Mouse (Mus musculus): ENCODE results near the gene 2010111I01Rik. TPM values are rescaled to one million over a fixed set of nuclear protein-coding genes. Genes with fewer than 3 reads are reported as not detected.
A peak's percentile ranks its signal among the peaks of the same experiment; 100 is the strongest.

The 2010111I01Rik gene
- polyA plus RNA-seq, 1 experiment: 26.6 TPM

DNA sequence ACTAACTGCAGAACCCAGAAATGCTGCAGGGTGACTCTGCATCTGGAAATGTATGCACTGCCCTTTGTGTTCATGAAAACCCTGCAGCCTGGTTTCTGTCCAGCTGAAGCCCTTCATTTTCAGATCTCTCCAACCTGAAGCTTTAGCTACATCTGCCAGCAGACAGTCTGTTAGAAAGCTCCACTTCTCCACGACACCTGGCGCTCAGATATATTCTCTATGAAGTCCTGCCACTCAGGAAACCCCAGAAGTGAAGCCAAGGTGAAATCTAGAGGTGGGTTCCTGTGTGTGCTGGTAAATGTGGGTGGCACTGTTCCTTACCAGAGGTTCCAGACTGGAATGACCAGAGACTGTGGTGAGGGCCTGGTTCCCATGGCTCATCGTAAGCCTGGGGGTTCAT lies 297.0 kb downstream of the 2010111I01Rik start:
- TF ChIP-seq CTCF (IDR thresholded peaks at IDR 0.05; ENCODE audit: control insufficient read depth, insufficient read depth, insufficient replicate concordance, low read depth, low read length) (no peak), POLR2A (IDR thresholded peaks at IDR 0.05; ENCODE audit: control insufficient read depth, low read depth, low read length) (no peak)
- Histone ChIP-seq H3K36me3 (ENCODE audit: control insufficient read depth, insufficient read depth, low read length) (no peaks in the 10 kb centered on the region), H3K4me3 (ENCODE audit: control insufficient read depth, low read depth, low read length) (no peak overlapping the region), H3K27me3 (ENCODE audit: control insufficient read depth, insufficient read depth, low read length) (no peaks in the 10 kb centered on the region), H3K27ac (ENCODE audit: control insufficient read depth, insufficient read depth, low read depth, low read length) (no peak overlapping the region), H3K4me1 (ENCODE audit: control insufficient read depth, insufficient read depth, low read length) (no peaks in the 10 kb centered on the region; the same call in 1 of the 2 replicates)

DNA sequence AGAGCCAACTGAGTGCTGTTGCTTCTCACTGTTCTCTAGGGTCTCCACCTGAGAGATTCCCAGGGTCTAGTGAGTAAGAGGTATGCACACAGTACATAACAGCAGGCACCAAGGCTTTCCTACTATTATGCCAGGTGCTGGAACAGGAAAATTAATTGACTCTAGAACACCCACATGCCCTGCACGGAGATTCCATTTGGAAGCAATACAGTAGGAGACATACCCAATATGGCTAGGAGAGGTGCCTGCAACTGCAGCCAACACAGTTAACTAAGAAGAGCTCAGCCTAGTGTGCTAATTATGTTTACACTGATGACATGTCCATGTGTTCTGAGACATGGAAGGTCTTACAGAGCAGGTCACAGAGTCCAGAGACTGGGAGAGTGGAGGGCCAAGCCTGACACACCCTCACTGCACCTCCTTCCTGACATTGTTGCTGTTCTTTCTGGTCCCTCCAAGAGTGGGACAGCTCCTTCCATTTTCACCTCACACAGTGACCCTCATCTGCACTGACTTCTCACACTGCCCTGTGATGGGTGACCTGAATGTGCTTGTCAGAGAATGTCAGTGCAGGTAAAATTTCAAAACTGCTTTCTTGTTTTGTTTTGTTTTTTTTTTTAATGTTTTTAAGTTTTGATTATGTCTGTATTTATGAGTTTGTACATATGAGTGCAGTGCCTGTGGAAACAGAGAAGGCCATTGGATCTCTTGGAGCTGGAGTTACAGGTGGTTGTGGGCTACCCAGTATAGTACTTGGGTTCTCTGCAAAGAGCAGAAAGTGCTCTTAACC lies 297.7 kb downstream of the 2010111I01Rik start:
- Histone ChIP-seq H3K4me3 (ENCODE audit: control insufficient read depth, low read depth, low read length) (no peak overlapping the region), H3K27me3 (ENCODE audit: control insufficient read depth, insufficient read depth, low read length) (no peaks in the 10 kb centered on the region), H3K4me1 (ENCODE audit: control insufficient read depth, insufficient read depth, low read length) (no peaks in the 10 kb centered on the region; the same call in 1 of the 2 replicates), H3K36me3 (ENCODE audit: control insufficient read depth, insufficient read depth, low read length) (no peaks in the 10 kb centered on the region), H3K27ac (ENCODE audit: control insufficient read depth, insufficient read depth, low read depth, low read length) (no peak overlapping the region)
- no peak for TF ChIP-seq CTCF (IDR thresholded peaks at IDR 0.05; ENCODE audit: control insufficient read depth, insufficient read depth, insufficient replicate concordance, low read depth, low read length)
- no peak for TF ChIP-seq POLR2A (IDR thresholded peaks at IDR 0.05; ENCODE audit: control insufficient read depth, low read depth, low read length)

DNA sequence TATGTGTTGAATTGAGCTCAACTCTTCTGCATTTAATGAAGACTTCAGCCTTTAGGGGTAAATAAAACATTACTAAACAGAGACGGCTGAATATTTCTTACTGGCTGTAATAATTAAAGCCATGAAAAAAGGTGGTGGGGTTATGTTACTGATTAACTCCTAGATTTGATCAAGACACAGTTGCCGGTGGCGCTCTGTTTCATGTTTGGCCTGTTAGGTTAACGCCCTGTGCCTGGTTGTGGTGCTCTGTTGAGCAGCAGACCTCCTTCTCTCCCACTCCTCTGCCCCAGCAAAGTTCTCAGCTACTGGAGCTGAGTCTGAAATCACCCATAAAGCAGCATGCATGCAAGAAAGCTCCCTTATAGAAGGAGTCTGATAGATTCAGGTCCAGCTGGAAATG lies 303.7 kb downstream of the 2010111I01Rik start:
- Histone ChIP-seq H3K4me1 (ENCODE audit: control insufficient read depth, insufficient read depth, low read length) (peaks cover 12% of the 10 kb centered on the region), H3K4me3 (ENCODE audit: control insufficient read depth, low read depth, low read length) (no peak overlapping the region), H3K36me3 (ENCODE audit: control insufficient read depth, insufficient read depth, low read length) (no peaks in the 10 kb centered on the region), H3K27me3 (ENCODE audit: control insufficient read depth, insufficient read depth, low read length) (no peaks in the 10 kb centered on the region), H3K27ac (ENCODE audit: control insufficient read depth, insufficient read depth, low read depth, low read length) (no peak overlapping the region)
- no peak for TF ChIP-seq CTCF (IDR thresholded peaks at IDR 0.05; ENCODE audit: control insufficient read depth, insufficient read depth, insufficient replicate concordance, low read depth, low read length)
- no peak for TF ChIP-seq POLR2A (IDR thresholded peaks at IDR 0.05; ENCODE audit: control insufficient read depth, low read depth, low read length)

DNA sequence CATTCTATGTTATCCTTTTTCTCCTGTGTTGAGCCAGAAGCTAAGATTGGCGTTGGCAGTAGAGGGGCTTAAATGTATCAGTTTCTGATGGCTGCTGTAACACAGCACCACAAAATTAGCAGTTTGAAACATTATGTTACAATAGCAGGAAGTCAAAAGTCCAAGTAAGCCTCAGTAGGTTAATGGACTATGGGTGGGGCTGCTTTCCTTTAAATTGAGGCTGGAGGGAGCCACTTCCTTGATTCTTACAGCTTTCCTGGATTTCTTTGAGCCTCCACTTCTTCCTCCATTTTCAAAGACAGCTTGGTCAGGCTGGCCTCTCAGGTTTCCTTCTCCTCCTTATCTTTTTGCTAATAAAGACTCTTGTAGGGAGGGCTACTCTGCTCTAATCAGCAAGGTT lies 304.1 kb downstream of the 2010111I01Rik start:
- Histone ChIP-seq H3K4me1 (ENCODE audit: control insufficient read depth, insufficient read depth, low read length) (peaks cover 13% of the 10 kb centered on the region), H3K36me3 (ENCODE audit: control insufficient read depth, insufficient read depth, low read length) (no peaks in the 10 kb centered on the region), H3K4me3 (ENCODE audit: control insufficient read depth, low read depth, low read length) (no peak overlapping the region), H3K27me3 (ENCODE audit: control insufficient read depth, insufficient read depth, low read length) (no peaks in the 10 kb centered on the region), H3K27ac (ENCODE audit: control insufficient read depth, insufficient read depth, low read depth, low read length) (no peak overlapping the region)
- no peak for TF ChIP-seq POLR2A (IDR thresholded peaks at IDR 0.05; ENCODE audit: control insufficient read depth, low read depth, low read length)
- no peak for TF ChIP-seq CTCF (IDR thresholded peaks at IDR 0.05; ENCODE audit: control insufficient read depth, insufficient read depth, insufficient replicate concordance, low read depth, low read length)

DNA sequence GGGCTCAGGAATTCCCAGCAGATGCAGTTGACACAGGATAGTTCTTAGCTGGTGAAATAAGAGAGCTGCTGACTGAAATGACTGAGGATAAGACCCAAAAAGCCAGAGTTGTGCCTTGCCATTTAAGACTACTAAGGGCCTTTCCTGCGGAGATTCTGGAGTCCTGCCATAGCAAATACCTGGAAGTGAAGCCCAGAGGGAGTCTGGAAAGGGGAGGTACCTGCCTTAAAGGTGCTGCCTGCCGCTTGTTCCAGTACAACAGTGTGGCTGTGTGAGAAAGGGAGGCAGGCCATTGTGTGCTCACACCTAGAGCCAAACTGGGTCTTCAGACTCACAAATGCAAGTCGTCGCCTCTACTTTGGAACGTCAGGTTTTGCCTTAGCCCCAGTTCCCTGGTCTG lies 305.5 kb downstream of the 2010111I01Rik start:
- no peak for TF ChIP-seq CTCF (IDR thresholded peaks at IDR 0.05; ENCODE audit: control insufficient read depth, insufficient read depth, insufficient replicate concordance, low read depth, low read length)
- no peak for TF ChIP-seq POLR2A (IDR thresholded peaks at IDR 0.05; ENCODE audit: control insufficient read depth, low read depth, low read length)
- Histone ChIP-seq H3K36me3 (ENCODE audit: control insufficient read depth, insufficient read depth, low read length) (no peaks in the 10 kb centered on the region), H3K27me3 (ENCODE audit: control insufficient read depth, insufficient read depth, low read length) (no peaks in the 10 kb centered on the region), H3K27ac (ENCODE audit: control insufficient read depth, insufficient read depth, low read depth, low read length) (no peak overlapping the region), H3K4me3 (ENCODE audit: control insufficient read depth, low read depth, low read length) (no peak overlapping the region), H3K4me1 (ENCODE audit: control insufficient read depth, insufficient read depth, low read length) (peaks cover 15% of the 10 kb centered on the region)

DNA sequence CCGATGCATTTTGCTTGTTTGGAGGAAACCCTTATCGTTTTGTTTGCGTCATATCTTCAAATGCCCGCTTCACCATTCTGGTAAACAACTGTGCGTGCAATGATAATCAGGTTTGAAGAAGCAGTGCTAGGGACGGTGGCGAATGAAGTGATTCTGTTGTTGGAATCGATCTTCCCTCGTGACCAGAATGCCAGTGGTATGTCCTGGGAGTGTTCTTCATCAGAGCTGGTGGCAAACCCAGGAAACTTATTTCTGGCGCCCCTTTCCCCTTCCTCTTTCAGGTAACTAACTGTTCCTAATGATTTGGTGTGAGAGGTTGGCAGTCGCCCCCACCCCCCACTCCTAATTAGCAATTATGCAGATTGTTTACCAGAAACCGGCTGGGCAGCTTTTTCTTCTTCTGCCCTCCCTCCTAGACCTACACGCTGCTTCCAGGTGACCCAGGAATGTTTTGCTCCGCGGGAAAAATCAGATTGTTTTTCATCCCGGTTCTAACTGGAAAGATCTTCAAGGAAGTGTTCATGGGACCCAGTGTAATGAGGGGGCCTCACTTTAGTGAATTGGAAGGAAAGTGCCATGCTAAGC lies 307.4 kb downstream of the 2010111I01Rik start:
- Histone ChIP-seq H3K4me1 (ENCODE audit: control insufficient read depth, insufficient read depth, low read length) (peaks cover 15% of the 10 kb centered on the region), H3K27ac (ENCODE audit: control insufficient read depth, insufficient read depth, low read depth, low read length) (no peak overlapping the region), H3K4me3 (ENCODE audit: control insufficient read depth, low read depth, low read length) (peak overlapping the region; percentile 8; the same call in 1 of the 2 replicates), H3K27me3 (ENCODE audit: control insufficient read depth, insufficient read depth, low read length) (no peaks in the 10 kb centered on the region), H3K36me3 (ENCODE audit: control insufficient read depth, insufficient read depth, low read length) (no peaks in the 10 kb centered on the region)
- TF ChIP-seq CTCF (IDR thresholded peaks at IDR 0.05; ENCODE audit: control insufficient read depth, insufficient read depth, insufficient replicate concordance, low read depth, low read length) (no peak), POLR2A (IDR thresholded peaks at IDR 0.05; ENCODE audit: control insufficient read depth, low read depth, low read length) (no peak)

DNA sequence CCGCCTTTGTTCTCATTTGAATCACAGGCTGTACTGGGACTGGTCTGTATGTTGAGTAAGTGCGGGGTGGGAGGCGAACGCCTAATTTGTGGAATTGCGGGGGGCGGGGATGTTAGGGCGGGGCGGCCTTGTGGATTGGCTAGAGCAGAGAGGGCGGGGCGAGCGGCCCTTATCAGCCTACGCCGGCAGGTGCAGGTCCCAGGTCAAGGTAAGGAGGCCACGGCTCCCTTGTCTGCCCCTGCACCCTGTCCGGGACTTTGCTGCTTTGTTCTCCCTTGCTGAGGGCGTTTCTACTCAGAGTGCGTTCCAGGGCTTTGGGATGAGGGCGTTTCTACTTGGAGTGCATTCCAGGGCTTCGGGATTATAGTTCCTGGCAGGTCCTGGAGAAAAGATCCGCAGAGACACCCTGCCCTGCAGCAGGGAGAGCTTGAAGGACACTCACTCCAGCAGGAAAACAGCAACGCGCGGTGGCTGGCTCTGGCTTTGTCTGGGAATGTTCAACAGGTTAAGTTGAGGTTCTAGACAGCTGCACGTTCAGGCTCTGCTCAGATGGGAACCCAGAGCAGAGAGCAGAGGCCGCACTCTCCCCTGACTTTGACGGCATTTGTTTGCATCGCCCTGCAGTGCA lies 308.0 kb downstream of the 2010111I01Rik start:
- H3K4me3 ChIP-seq (ENCODE audit: control insufficient read depth, low read depth, low read length): peak overlapping the region; percentile 61
- peaks cover 15% of the 10 kb centered on the region for H3K4me1 ChIP-seq (ENCODE audit: control insufficient read depth, insufficient read depth, low read length)
- no peaks in the 10 kb centered on the region for H3K27me3 ChIP-seq (ENCODE audit: control insufficient read depth, insufficient read depth, low read length)
- no peaks in the 10 kb centered on the region for H3K36me3 ChIP-seq (ENCODE audit: control insufficient read depth, insufficient read depth, low read length)
- peak overlapping the region; percentile 83 for H3K27ac ChIP-seq (ENCODE audit: control insufficient read depth, insufficient read depth, low read depth, low read length)
- TF ChIP-seq CTCF (IDR thresholded peaks at IDR 0.05; ENCODE audit: control insufficient read depth, insufficient read depth, insufficient replicate concordance, low read depth, low read length) (no peak), POLR2A (IDR thresholded peaks at IDR 0.05; ENCODE audit: control insufficient read depth, low read depth, low read length) (peak; percentile 32; the same call in 1 of the 2 replicates)
